Mouse (Mus musculus) cerebellum, adult 2 months (tissue): ENCODE data around the gene Smim26.

ENCODE experiments used
- CTCF ChIP-seq: fragments of 200-500 bp; IDR thresholded peaks from 2 replicates; pipeline ENCODE4 v1.5.1; 2011; ENCODE audit warnings: low read depth, mild to moderate bottlenecking, control low read depth, low read length, moderate library complexity, borderline replicate concordance; ENCODE audit not compliant: insufficient read depth
- POLR2A ChIP-seq: fragments of 200-500 bp; IDR thresholded peaks from 2 replicates; pipeline ENCODE4 v1.6.1; 2011; ENCODE audit warnings: low read length, control low read depth, borderline replicate concordance; ENCODE audit not compliant: insufficient read depth

DNA sequence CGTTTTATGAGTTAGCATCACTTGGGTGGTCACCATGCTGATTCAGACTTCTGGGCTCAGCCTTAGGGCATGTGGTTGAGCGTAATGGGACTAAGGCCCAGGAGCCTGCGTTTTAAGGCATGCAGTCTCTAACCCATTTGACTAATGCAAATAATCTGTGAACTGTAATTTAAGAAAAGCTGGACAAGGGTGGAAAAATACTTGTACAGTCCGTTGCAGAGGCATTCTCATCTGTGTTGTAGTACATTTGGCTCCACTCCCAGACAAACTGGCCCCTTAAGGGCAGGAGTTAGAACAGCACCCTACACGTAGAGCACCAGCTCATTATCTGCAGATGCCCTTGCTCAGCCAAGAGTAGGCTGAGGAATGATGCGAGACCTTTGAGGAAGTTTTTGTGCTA lies 49.2 kb upstream of the Smim26 start:
- TF ChIP-seq CTCF: no peak
- no peak for TF ChIP-seq POLR2A
